Mouse (Mus musculus) forebrain, embryonic 12.5 days (tissue): ENCODE measurements around the gene Gm10964. TPM values are rescaled to one million over a fixed set of nuclear protein-coding genes. Genes with fewer than 3 reads are reported as not detected.
"Not testable (repeated sequence)": the region's sequence is repeated elsewhere in the genome, so short reads cannot be mapped to it uniquely, and the experiment has no call there.

Experiments
- ATAC-seq: fragments of 200-750 bp; cut with Nextera tagmentation; 2 replicates; pipeline ENCODE4 v1.8.0; 2017; ENCODE audit warnings: moderate TSS enrichment; ENCODE audit not compliant: low FRiP score
- H3K27ac ChIP-seq: fragments of 300-500 bp; sonication (generic); 2 replicates; pipeline ENCODE4 v1.5.1; 2016; ENCODE audit warnings: mild to moderate bottlenecking
- H3K27me3 ChIP-seq: fragments of 300-500 bp; sonication (generic); 2 replicates; pipeline ENCODE4 v1.6.1; 2016; ENCODE audit warnings: mild to moderate bottlenecking
- H3K36me3 ChIP-seq: fragments of 300-500 bp; sonication (generic); replicated peaks from 2 replicates; pipeline ENCODE4 v1.6.1; 2016; ENCODE audit warnings: mild to moderate bottlenecking
- H3K4me1 ChIP-seq: fragments of 300-500 bp; sonication (generic); 2 replicates; pipeline ENCODE4 v1.6.1; 2016
- H3K4me2 ChIP-seq: fragments of 300-500 bp; sonication (generic); 2 replicates; pipeline ENCODE4 v1.6.1; 2016; ENCODE audit warnings: mild to moderate bottlenecking, moderate library complexity
- H3K4me3 ChIP-seq: fragments of 300-500 bp; sonication (generic); replicated peaks from 2 replicates; pipeline ENCODE4 v1.5.1; 2016; ENCODE audit warnings: mild to moderate bottlenecking
- H3K9ac ChIP-seq: fragments of 300-500 bp; sonication (generic); 2 replicates; pipeline ENCODE4 v1.6.1; 2016; ENCODE audit warnings: mild to moderate bottlenecking
- H3K9me3 ChIP-seq: fragments of 300-500 bp; sonication (generic); 2 replicates; pipeline ENCODE4 v1.6.1; 2016
- WGBS: fragments of 180-500 bp; shearing (Covaris S2); methylation state at CpG from one replicate; pipeline ENCODE4 v1.1.7; 2016; 5-methylcytosine and 5-hydroxymethylcytosine counted together
- polyA plus RNA-seq: library from polyadenylated mRNA; unstranded; fragments of >200 nt; fragmentation: Nextera tagmentation; extraction: Ambion mirVana; gene quantifications from 2 replicates; pipeline ENCODE4 v1.2.1, GENCODE M21; 2016

Gm10964 gene
- polyA plus RNA-seq, 1 experiment from 2014 or later: not detected

DNA sequence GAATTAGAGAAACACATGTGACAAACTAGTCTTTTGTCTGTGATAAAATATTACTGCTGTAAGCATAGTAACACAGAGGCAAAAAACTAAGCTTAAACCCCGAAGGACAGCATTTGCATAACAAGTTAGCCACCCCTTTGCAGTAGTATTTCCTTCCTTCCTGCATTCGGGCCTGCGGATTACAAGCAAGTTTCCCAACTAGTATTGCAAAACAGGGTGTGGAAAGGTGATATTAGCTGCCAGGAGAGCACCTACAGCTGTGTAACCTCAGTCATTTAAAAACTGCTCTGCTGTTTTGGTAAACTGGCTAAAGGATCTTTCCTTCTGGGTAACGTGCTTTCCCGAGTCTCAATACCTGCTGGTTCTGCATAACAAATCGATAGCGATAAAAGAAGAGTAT, 48.1 kb downstream of the Gm10964 start:
- H3K27me3 ChIP-seq: no peaks in the 10 kb centered on the region
- H3K4me3 ChIP-seq: no peak overlapping the region
- no peaks in the 10 kb centered on the region for H3K36me3 ChIP-seq
- WGBS: 67% methylated on average over 7 of the region's 7 CpGs
- no peaks in the 10 kb centered on the region for H3K9me3 ChIP-seq
- no peak for ATAC-seq
- peaks cover 26% of the 10 kb centered on the region for H3K4me1 ChIP-seq
- H3K4me2 ChIP-seq: no peak overlapping the region
- no peak overlapping the region for H3K27ac ChIP-seq
- H3K9ac ChIP-seq: no peak overlapping the region

DNA sequence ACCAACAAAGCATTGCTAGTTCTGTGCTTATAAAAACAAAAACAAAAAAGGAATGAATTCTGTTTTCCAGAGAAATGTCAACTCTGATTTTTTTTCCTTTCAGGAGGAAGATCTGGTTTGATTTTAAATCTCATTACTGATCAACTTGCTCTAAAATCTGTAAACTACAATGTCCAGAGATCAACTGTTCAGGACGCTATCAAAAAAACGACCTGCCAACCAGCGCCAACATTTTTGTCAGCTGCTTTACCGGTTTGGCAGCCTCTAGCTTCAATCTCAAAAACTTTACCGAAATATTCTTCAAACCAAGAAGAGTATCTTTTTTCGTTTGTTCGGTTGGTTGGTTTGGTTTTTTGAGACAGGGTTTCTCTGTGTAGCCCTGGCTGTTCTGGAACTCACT, 49.9 kb downstream of the Gm10964 start:
- no peak overlapping the region for H3K4me3 ChIP-seq
- H3K27ac ChIP-seq: no peak overlapping the region
- peak overlapping the region; percentile 91; the same call in 1 of the 2 replicates for H3K4me2 ChIP-seq
- peaks cover 3% of the 10 kb centered on the region; the same call in 1 of the 2 replicates for H3K27me3 ChIP-seq
- no peak for ATAC-seq
- H3K9ac ChIP-seq: no peak overlapping the region
- peaks cover 21% of the 10 kb centered on the region for H3K4me1 ChIP-seq
- 84% methylated on average over 7 of the region's 7 CpGs for WGBS
- H3K36me3 ChIP-seq: no peaks in the 10 kb centered on the region
- no peaks in the 10 kb centered on the region for H3K9me3 ChIP-seq

DNA sequence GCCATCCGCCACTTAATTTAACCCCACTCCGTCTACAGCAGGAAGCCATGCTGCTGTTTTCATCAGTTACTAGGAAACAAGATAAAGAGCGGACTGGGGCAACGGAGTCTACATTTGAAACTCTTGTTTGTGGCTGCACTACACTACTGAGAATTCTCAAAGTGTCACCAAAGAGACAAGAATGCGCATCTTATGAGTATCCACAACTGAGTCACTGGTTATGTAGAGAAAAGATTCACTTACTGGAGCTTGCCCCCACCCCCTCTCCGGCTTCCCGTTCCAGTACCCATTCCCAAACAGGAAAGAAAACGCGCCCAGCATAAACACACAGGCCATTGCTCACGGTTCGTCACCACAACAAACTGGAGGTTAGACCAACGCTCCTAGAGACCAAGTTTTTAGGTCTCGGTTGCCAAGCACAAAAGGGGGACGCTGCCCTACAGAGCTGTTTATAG, 50.8 kb downstream of the Gm10964 start:
- peak overlapping the region; percentile 90; the same call in 1 of the 2 replicates for H3K27ac ChIP-seq

DNA sequence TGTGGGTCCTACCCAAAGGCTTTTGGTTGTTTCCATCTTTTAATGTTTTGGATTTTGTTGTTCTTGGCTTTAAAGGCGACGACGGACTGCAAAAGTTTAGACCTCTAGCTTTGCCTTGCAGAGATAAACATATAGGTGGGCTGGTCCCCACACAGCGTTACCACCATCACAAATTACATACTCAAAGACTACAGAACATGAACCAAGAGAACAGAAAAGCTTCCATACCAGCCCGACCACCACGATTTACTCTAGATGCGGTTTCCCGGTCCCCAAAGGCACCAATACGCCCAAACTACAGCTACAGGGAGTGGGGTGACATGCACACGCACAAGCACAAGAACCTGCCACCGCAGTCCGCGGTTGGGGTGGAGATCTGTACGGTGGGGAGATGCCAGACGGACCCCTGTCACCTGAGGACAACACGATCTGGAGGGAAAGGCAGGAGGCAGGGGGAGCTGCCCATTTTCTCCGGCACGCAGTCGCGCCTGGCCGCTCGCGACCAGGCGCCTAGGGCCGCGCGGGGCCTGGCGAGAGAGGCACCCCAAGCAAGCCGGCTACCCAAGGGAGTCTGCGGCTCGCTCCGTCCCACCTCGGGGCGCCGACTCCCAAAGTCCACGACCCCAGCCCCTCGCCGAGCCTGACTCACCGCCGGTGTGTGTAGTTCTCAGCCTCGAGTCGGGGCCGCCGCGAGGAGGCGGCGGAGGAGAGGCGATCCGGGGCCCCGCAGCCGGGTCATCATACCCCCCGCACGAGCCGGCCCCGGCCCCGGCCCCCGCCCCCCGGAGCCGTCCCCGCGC, 51.4 kb downstream of the Gm10964 start:
- under 1% methylated on average over 41 of the region's 61 CpGs for WGBS
- Histone ChIP-seq H3K9me3 (no peaks in the 10 kb centered on the region), H3K4me3 (peak overlapping the region; percentile 97), H3K36me3 (no peaks in the 10 kb centered on the region), H3K9ac (peak overlapping the region; percentile 96), H3K4me1 (peaks cover 21% of the 10 kb centered on the region), H3K27ac (peak overlapping the region; percentile 90), H3K4me2 (peak overlapping the region; percentile 91), H3K27me3 (peaks cover 3% of the 10 kb centered on the region; the same call in 1 of the 2 replicates)
- ATAC-seq: peak; percentile 79

More for the DNA sequence above, 50.8 kb downstream of the Gm10964 start:
- H3K9ac ChIP-seq: peak overlapping the region; percentile 96
- H3K4me3 ChIP-seq: peak overlapping the region; percentile 97
- no peaks in the 10 kb centered on the region for H3K9me3 ChIP-seq
- ATAC-seq: no peak
- WGBS: 4% methylated on average over 14 of the region's 14 CpGs
- peak overlapping the region; percentile 91 for H3K4me2 ChIP-seq
- H3K27me3 ChIP-seq: peaks cover 3% of the 10 kb centered on the region; the same call in 1 of the 2 replicates
- H3K36me3 ChIP-seq: no peaks in the 10 kb centered on the region
- H3K4me1 ChIP-seq: peaks cover 21% of the 10 kb centered on the region

DNA sequence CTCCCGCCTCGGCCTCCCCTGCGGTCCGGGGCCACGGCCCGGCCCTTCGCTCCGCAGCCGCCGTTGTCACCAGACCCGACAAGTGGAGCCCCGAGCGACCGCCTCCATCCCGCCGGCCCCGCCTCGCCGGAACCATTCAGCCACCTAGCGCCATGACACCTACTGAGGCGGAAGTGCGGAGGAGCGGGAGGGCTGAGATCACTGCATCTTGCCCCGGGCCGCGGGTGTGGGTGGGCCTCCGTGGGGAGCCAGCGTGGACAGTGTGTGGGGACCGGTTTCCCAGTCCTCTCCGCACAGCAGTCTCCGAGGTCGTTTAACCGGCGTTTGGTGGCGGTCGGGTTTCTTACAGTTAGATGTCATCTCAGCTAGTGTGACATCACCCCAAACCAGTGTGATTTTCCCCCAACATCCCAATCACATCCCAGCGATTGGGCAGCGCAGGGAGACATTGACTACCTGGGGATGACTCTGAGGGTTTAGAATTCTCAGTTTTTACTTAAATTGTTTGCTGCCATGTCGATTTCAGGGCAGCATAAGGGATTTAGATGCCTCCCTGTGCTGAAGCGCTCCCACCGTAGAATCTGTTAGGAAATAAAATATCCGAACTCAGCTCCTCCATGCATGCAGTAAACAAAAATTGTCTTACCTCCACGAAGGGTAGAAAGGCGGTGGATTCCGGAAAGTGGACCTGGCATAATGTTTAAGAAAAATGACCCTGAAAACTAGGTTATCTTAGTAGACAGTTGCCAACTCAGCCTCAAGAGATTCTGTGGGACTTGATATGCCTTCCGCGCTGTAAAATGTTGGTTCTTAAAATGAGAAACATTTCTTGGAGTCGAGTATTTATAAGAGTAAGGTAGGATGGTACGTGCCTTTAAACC, 52.3 kb downstream of the Gm10964 start, which contains the start of gene Hipk1:
Gene Hipk1, minus strand, starts transcription at position 334 of the 881 bp plus-strand sequence.
- H3K9me3 ChIP-seq: no peaks in the 10 kb centered on the region
- ATAC-seq: peak; percentile 97
- peak within 1 kb of the TSS; percentile 97 for H3K4me3 ChIP-seq
- peaks cover 3% of the 10 kb centered on the region; the same call in 1 of the 2 replicates for H3K27me3 ChIP-seq
- peak within 1 kb of the TSS; percentile 96 for H3K9ac ChIP-seq
- H3K4me2 ChIP-seq: peak within 1 kb of the TSS; percentile 91
- WGBS: 10% methylated on average over 49 of the region's 49 CpGs
- no peaks in the 10 kb centered on the region for H3K36me3 ChIP-seq
- H3K27ac ChIP-seq: peak within 1 kb of the TSS; percentile 90
- H3K4me1 ChIP-seq: peaks cover 21% of the 10 kb centered on the region

DNA sequence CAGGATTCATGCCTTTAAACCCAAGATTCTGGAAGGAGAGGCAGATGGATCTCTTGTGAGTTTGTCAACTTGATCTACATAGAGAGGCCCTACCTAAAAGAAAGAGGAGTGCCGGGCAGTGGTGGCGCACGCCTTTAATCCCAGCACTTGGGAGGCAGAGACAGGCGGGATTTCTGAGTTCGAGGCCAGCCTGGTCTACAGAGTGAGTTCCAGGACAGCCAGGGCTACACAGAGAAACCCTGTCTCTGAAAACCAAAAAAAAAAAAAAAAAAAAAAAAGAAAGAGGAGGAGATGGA, 52.9 kb downstream of the Gm10964 start:
- Histone ChIP-seq H3K4me1 (peaks cover 21% of the 10 kb centered on the region), H3K4me2 (peak overlapping the region; percentile 91; the same call in 1 of the 2 replicates), H3K4me3 (0 out of 2 replicates have a peak overlapping the region, but pooled peaks have one; percentile 97)
- not testable (repeated sequence) for H3K36me3 ChIP-seq, H3K9me3 ChIP-seq, H3K27me3 ChIP-seq, H3K27ac ChIP-seq, H3K9ac ChIP-seq, ATAC-seq
- WGBS: 76% methylated on average over 5 of the region's 5 CpGs

DNA sequence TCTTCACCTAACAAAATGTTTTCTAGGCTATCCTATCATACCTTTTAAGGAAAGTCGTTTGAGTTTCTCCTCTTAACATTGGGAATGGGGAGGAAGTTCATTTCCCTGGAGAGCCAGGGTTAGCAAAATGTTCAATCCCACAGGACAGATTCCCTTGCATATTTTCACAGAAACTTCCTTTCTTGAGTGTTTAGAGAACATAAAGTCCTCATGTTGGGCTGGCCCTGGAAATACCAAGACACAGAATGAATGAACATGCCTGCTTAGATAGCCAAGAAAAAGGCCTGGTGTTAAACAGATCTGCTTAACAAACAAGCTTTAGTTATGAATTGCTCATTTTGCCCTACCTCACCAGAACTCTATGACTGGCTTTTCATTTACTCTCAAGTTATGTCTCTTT, 53.4 kb downstream of the Gm10964 start:
- Histone ChIP-seq H3K9ac (no peak overlapping the region), H3K9me3 (no peaks in the 10 kb centered on the region), H3K27ac (no peak overlapping the region), H3K27me3 (peaks cover 3% of the 10 kb centered on the region; the same call in 1 of the 2 replicates), H3K36me3 (no peaks in the 10 kb centered on the region), H3K4me1 (peaks cover 21% of the 10 kb centered on the region), H3K4me3 (no peak overlapping the region), H3K4me2 (no peak overlapping the region)
- no peak for ATAC-seq
- WGBS: 71% methylated on average over 1 of the region's 1 CpGs

Other genes with a start within 250 kb of the Gm10964 start
- 4.8 and 5.1 TPM in 2 replicates for gene Syt6, start 164.1 kb upstream of the Gm10964 start, polyA plus RNA-seq
- gene Atg4a-ps, start 93.3 kb upstream of the Gm10964 start, polyA plus RNA-seq: 0.17 TPM in 1 of 2 replicates, not detected in the other
- 5.3 and 7.2 TPM in 2 replicates for gene Olfml3, start 1.4 kb upstream of the Gm10964 start, polyA plus RNA-seq
- 18.2 and 18.5 TPM in 2 replicates for gene Hipk1, start 52.2 kb downstream of the Gm10964 start, polyA plus RNA-seq
- 29.7 and 32.4 TPM in 2 replicates for gene Dclre1b, start 70.1 kb downstream of the Gm10964 start, polyA plus RNA-seq
- 23.7 and 23.9 TPM in 2 replicates for gene Ap4b1, start 70.2 kb downstream of the Gm10964 start, polyA plus RNA-seq
- 0.10 TPM in 1 of 2 replicates, not detected in the other for gene Gm43064, start 70.2 kb downstream of the Gm10964 start, polyA plus RNA-seq
- 0.28 and 0.42 TPM in 2 replicates for gene Bcl2l15, start 93.2 kb downstream of the Gm10964 start, polyA plus RNA-seq
- 0.29 and 0.31 TPM in 2 replicates for gene Ptpn22, start 120.4 kb downstream of the Gm10964 start, polyA plus RNA-seq
- gene Rsbn1, start 174.8 kb downstream of the Gm10964 start, polyA plus RNA-seq: 23.2 and 25.2 TPM in 2 replicates
- gene Phtf1, start 228.7 kb downstream of the Gm10964 start, polyA plus RNA-seq: 49.9 and 52.9 TPM in 2 replicates